Mouse (Mus musculus): ENCODE measurements at regions not wholly inside any gene's neighbourhood (a gene's known extent, or its start where the extent isn't known, plus 50 kb on each side); places are given as distances from the start of the nearest gene placed in this dataset.
A peak's percentile ranks its signal among the peaks of the same experiment; 100 is the strongest.
"Not testable (repeated sequence)": the region's sequence is repeated elsewhere in the genome, so short reads cannot be mapped to it uniquely, and the experiment has no call there.

- H3K27ac ChIP-seq (ENCODE audit: low read length) = no peak overlapping the region
- no peak overlapping the region for H3K9ac ChIP-seq (ENCODE audit: low read depth, low read length)
- no peaks in the 10 kb centered on the region for H3K9me3 ChIP-seq (replicated peaks; ENCODE audit: control insufficient read depth, low read length, poor library complexity, severe bottlenecking)
- H3K27me3 ChIP-seq (ENCODE audit: control insufficient read depth, insufficient read depth, low read depth, low read length) = no peaks in the 10 kb centered on the region
- WGBS = 80% methylated on average over 13 of the region's 13 CpGs
- H3K4me1 ChIP-seq (ENCODE audit: control insufficient read depth, insufficient read depth, low read length) = no peaks in the 10 kb centered on the region
- no peak overlapping the region for H3K4me3 ChIP-seq (ENCODE audit: low read depth, low read length)
- no peak overlapping the region for H3K4me2 ChIP-seq (ENCODE audit: low read length)
- no peak for ATAC-seq
- no peaks in the 10 kb centered on the region for H3K36me3 ChIP-seq (ENCODE audit: control insufficient read depth, insufficient read depth, low read length)
Observed at GRCm38 (mm10) chr13:32442025-32442424, 103.5 kb upstream of the Gmds start.

- Histone ChIP-seq H3K4me1 (ENCODE audit: control insufficient read depth, insufficient read depth, low read length) (no peaks in the 10 kb centered on the region), H3K27me3 (ENCODE audit: control insufficient read depth, insufficient read depth, low read depth, low read length) (no peaks in the 10 kb centered on the region), H3K4me2 (ENCODE audit: low read length) (no peak overlapping the region), H3K4me3 (ENCODE audit: low read depth, low read length) (no peak overlapping the region), H3K27ac (ENCODE audit: low read length) (no peak overlapping the region), H3K36me3 (ENCODE audit: control insufficient read depth, insufficient read depth, low read length) (no peaks in the 10 kb centered on the region), H3K9me3 (replicated peaks; ENCODE audit: control insufficient read depth, low read length, poor library complexity, severe bottlenecking) (no peaks in the 10 kb centered on the region), H3K9ac (ENCODE audit: low read depth, low read length) (no peak overlapping the region)
- peak; percentile 48; the same call in 1 of the 2 replicates for ATAC-seq
- WGBS = 72% methylated on average over 5 of the region's 5 CpGs
Observed at GRCm38 (mm10) chr13:32435136-32435535, 96.6 kb upstream of the Gmds start.

GRCm38 (mm10) chr13:32428482-32428881, 89.9 kb upstream of the Gmds start:
- H3K9me3 ChIP-seq (replicated peaks; ENCODE audit: control insufficient read depth, low read length, poor library complexity, severe bottlenecking) = no peaks in the 10 kb centered on the region
- no peaks in the 10 kb centered on the region for H3K36me3 ChIP-seq (ENCODE audit: control insufficient read depth, insufficient read depth, low read length)
- no peak overlapping the region for H3K27ac ChIP-seq (ENCODE audit: low read length)
- 51% methylated on average over 3 of the region's 3 CpGs for WGBS
- H3K9ac ChIP-seq (ENCODE audit: low read depth, low read length) = no peak overlapping the region
- no peaks in the 10 kb centered on the region for H3K27me3 ChIP-seq (ENCODE audit: control insufficient read depth, insufficient read depth, low read depth, low read length)
- H3K4me1 ChIP-seq (ENCODE audit: control insufficient read depth, insufficient read depth, low read length) = no peaks in the 10 kb centered on the region
- no peak overlapping the region for H3K4me2 ChIP-seq (ENCODE audit: low read length)
- H3K4me3 ChIP-seq (ENCODE audit: low read depth, low read length) = no peak overlapping the region
- peak; percentile 60 for ATAC-seq

- no peaks in the 10 kb centered on the region for H3K36me3 ChIP-seq (ENCODE audit: control insufficient read depth, insufficient read depth, low read length)
- no peak overlapping the region for H3K4me2 ChIP-seq (ENCODE audit: low read length)
- no peak overlapping the region for H3K9ac ChIP-seq (ENCODE audit: low read depth, low read length)
- ATAC-seq = no peak
- WGBS = 90% methylated on average over 13 of the region's 13 CpGs
- no peak overlapping the region for H3K4me3 ChIP-seq (ENCODE audit: low read depth, low read length)
- H3K27me3 ChIP-seq (ENCODE audit: control insufficient read depth, insufficient read depth, low read depth, low read length) = no peaks in the 10 kb centered on the region
- no peaks in the 10 kb centered on the region for H3K4me1 ChIP-seq (ENCODE audit: control insufficient read depth, insufficient read depth, low read length)
- no peak overlapping the region for H3K27ac ChIP-seq (ENCODE audit: low read length)
- H3K9me3 ChIP-seq (replicated peaks; ENCODE audit: control insufficient read depth, low read length, poor library complexity, severe bottlenecking) = no peaks in the 10 kb centered on the region
Observed at GRCm38 (mm10) chr13:32426906-32427305, 88.4 kb upstream of the Gmds start.

GRCm38 (mm10) chr13:32426199-32426598, 87.7 kb upstream of the Gmds start:
- no peaks in the 10 kb centered on the region for H3K27me3 ChIP-seq (ENCODE audit: control insufficient read depth, insufficient read depth, low read depth, low read length)
- no peak overlapping the region for H3K9ac ChIP-seq (ENCODE audit: low read depth, low read length)
- no peak for ATAC-seq
- WGBS = 80% methylated on average over 7 of the region's 7 CpGs
- no peak overlapping the region for H3K4me2 ChIP-seq (ENCODE audit: low read length)
- H3K4me3 ChIP-seq (ENCODE audit: low read depth, low read length) = no peak overlapping the region
- H3K9me3 ChIP-seq (replicated peaks; ENCODE audit: control insufficient read depth, low read length, poor library complexity, severe bottlenecking) = no peaks in the 10 kb centered on the region
- H3K36me3 ChIP-seq (ENCODE audit: control insufficient read depth, insufficient read depth, low read length) = no peaks in the 10 kb centered on the region
- H3K27ac ChIP-seq (ENCODE audit: low read length) = no peak overlapping the region
- no peaks in the 10 kb centered on the region for H3K4me1 ChIP-seq (ENCODE audit: control insufficient read depth, insufficient read depth, low read length)

GRCm38 (mm10) chr13:32424543-32424942, 86.0 kb upstream of the Gmds start:
- ATAC-seq; H3K9ac ChIP-seq (ENCODE audit: low read depth, low read length); H3K9me3 ChIP-seq (replicated peaks; ENCODE audit: control insufficient read depth, low read length, poor library complexity, severe bottlenecking); H3K27me3 ChIP-seq (ENCODE audit: control insufficient read depth, insufficient read depth, low read depth, low read length); H3K4me3 ChIP-seq (ENCODE audit: low read depth, low read length); H3K36me3 ChIP-seq (ENCODE audit: control insufficient read depth, insufficient read depth, low read length); H3K4me2 ChIP-seq (ENCODE audit: low read length); H3K27ac ChIP-seq (ENCODE audit: low read length); H3K4me1 ChIP-seq (ENCODE audit: control insufficient read depth, insufficient read depth, low read length): not testable (repeated sequence)
- 87% methylated on average over 9 of the region's 9 CpGs for WGBS

GRCm38 (mm10) chr13:32422485-32422884, 83.9 kb upstream of the Gmds start:
- H3K9ac ChIP-seq (ENCODE audit: low read depth, low read length) = no peak overlapping the region
- H3K4me2 ChIP-seq (ENCODE audit: low read length) = no peak overlapping the region
- WGBS = 68% methylated on average over 2 of the region's 2 CpGs
- no peaks in the 10 kb centered on the region for H3K9me3 ChIP-seq (replicated peaks; ENCODE audit: control insufficient read depth, low read length, poor library complexity, severe bottlenecking)
- H3K27me3 ChIP-seq (ENCODE audit: control insufficient read depth, insufficient read depth, low read depth, low read length) = no peaks in the 10 kb centered on the region
- no peak for ATAC-seq
- H3K27ac ChIP-seq (ENCODE audit: low read length) = no peak overlapping the region
- H3K4me1 ChIP-seq (ENCODE audit: control insufficient read depth, insufficient read depth, low read length) = no peaks in the 10 kb centered on the region
- H3K36me3 ChIP-seq (ENCODE audit: control insufficient read depth, insufficient read depth, low read length) = no peaks in the 10 kb centered on the region
- H3K4me3 ChIP-seq (ENCODE audit: low read depth, low read length) = no peak overlapping the region

- Histone ChIP-seq H3K4me3 (ENCODE audit: low read depth, low read length) (no peak overlapping the region), H3K36me3 (ENCODE audit: control insufficient read depth, insufficient read depth, low read length) (no peaks in the 10 kb centered on the region), H3K4me1 (ENCODE audit: control insufficient read depth, insufficient read depth, low read length) (no peaks in the 10 kb centered on the region), H3K4me2 (ENCODE audit: low read length) (no peak overlapping the region), H3K9me3 (replicated peaks; ENCODE audit: control insufficient read depth, low read length, poor library complexity, severe bottlenecking) (no peaks in the 10 kb centered on the region), H3K27ac (ENCODE audit: low read length) (no peak overlapping the region), H3K9ac (ENCODE audit: low read depth, low read length) (no peak overlapping the region), H3K27me3 (ENCODE audit: control insufficient read depth, insufficient read depth, low read depth, low read length) (no peaks in the 10 kb centered on the region)
- WGBS = 87% methylated on average over 6 of the region's 6 CpGs
- no peak for ATAC-seq
Observed at GRCm38 (mm10) chr13:32419326-32419725, 80.8 kb upstream of the Gmds start.

- Histone ChIP-seq H3K4me1 (ENCODE audit: control insufficient read depth, insufficient read depth, low read length) (no peaks in the 10 kb centered on the region), H3K36me3 (ENCODE audit: control insufficient read depth, insufficient read depth, low read length) (no peaks in the 10 kb centered on the region), H3K4me2 (ENCODE audit: low read length) (no peak overlapping the region), H3K27me3 (ENCODE audit: control insufficient read depth, insufficient read depth, low read depth, low read length) (no peaks in the 10 kb centered on the region), H3K9me3 (replicated peaks; ENCODE audit: control insufficient read depth, low read length, poor library complexity, severe bottlenecking) (no peaks in the 10 kb centered on the region), H3K4me3 (ENCODE audit: low read depth, low read length) (no peak overlapping the region), H3K9ac (ENCODE audit: low read depth, low read length) (no peak overlapping the region), H3K27ac (ENCODE audit: low read length) (no peak overlapping the region)
- no peak for ATAC-seq
- WGBS = 89% methylated on average over 2 of the region's 2 CpGs
Observed at GRCm38 (mm10) chr13:32418655-32419054, 80.1 kb upstream of the Gmds start.

GRCm38 (mm10) chr13:32417907-32418306, 79.4 kb upstream of the Gmds start:
- no peak overlapping the region for H3K27ac ChIP-seq (ENCODE audit: low read length)
- H3K9me3 ChIP-seq (replicated peaks; ENCODE audit: control insufficient read depth, low read length, poor library complexity, severe bottlenecking) = no peaks in the 10 kb centered on the region
- H3K4me3 ChIP-seq (ENCODE audit: low read depth, low read length) = no peak overlapping the region
- no peak for ATAC-seq
- no peaks in the 10 kb centered on the region for H3K27me3 ChIP-seq (ENCODE audit: control insufficient read depth, insufficient read depth, low read depth, low read length)
- no peak overlapping the region for H3K9ac ChIP-seq (ENCODE audit: low read depth, low read length)
- H3K4me2 ChIP-seq (ENCODE audit: low read length) = no peak overlapping the region
- no peaks in the 10 kb centered on the region for H3K36me3 ChIP-seq (ENCODE audit: control insufficient read depth, insufficient read depth, low read length)
- no peaks in the 10 kb centered on the region for H3K4me1 ChIP-seq (ENCODE audit: control insufficient read depth, insufficient read depth, low read length)
